Mouse (Mus musculus) testis, adult 2 months (tissue): Measurements from ENCODE around the gene Stxbp1.

Experiments
- CTCF ChIP-seq: fragments of 200-500 bp; IDR thresholded peaks from 2 replicates; pipeline ENCODE4 v1.5.1; 2012; ENCODE audit warnings: low read depth, mild to moderate bottlenecking, inconsistent platforms, low read length, moderate library complexity; ENCODE audit not compliant: control insufficient read depth, insufficient read depth, insufficient replicate concordance
- POLR2A ChIP-seq: fragments of 200-500 bp; IDR thresholded peaks from 2 replicates; pipeline ENCODE4 v1.6.1; 2012; ENCODE audit warnings: low read depth, mild to moderate bottlenecking, inconsistent platforms, low read length, moderate library complexity; ENCODE audit not compliant: control insufficient read depth

DNA sequence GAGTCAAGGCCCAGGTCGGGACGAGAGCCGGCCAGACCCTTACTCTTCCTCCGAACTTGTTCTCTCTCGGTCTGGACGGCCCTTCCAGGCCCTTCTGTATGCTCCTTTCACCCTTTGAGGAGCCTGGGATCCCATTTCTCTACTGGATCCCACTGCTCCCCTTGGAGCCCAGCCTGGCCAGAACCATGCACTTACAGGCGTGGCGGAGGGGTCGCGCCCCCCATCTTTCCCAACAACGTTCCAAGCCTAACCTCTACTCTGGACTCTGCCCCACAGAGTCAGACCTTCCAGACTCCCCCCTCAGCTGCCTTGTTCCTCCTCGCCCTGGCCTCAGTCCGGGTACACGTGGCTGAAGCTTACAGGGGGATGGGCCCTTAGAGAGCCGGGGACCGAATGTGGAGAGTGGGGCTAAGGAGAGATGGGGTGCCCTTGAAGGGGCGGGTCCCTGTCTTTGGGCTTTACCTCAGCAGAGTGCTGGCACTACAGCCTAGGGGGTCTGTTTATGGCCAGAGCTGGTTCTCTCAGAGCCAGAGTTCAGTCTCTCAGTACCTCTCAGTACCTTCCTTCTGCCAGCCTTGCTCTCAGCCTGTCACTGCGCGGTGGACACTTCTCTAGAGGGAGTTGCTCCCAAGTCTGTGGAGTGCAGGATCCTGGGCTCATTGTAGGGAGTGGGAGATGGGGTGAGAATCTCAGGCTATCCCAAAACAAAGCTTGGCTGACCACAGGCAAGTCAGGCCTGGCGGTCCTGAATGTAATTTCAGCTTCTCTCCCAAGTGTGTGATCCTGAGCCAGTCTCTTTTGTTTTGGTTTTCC, 29.7 kb upstream of the Stxbp1 start:
- TF ChIP-seq POLR2A (no peak), CTCF (no peak)
